Mouse (Mus musculus): Measurements from ENCODE around the gene Ciao2b. TPM values are rescaled to one million over a fixed set of nuclear protein-coding genes. Genes with fewer than 3 reads are reported as not detected.

Gene Ciao2b
- total and polyA plus RNA-seq, 3 experiments: 26.0 to 47.9 (median 44.9) TPM

Other genes with a start within 250 kb of the Ciao2b start
- gene Cmtm4, start 246.2 kb downstream of the Ciao2b start, total RNA-seq (2021): 10 to 100 TPM; 31.1 to 53.2 TPM
- 19.1 and 19.5 TPM in 2 replicates for gene Cmtm4, start 246.2 kb downstream of the Ciao2b start, polyA plus RNA-seq (2012; rRNA removed)
- 100 to 1,000 TPM in 1 of 2 experiments, 10 to 100 TPM in 1; 90.6 to 168 TPM for gene Dync1li2, start 198.9 kb downstream of the Ciao2b start, total RNA-seq (2021)
- 9.5 and 10.5 TPM in 2 replicates for gene Dync1li2, start 198.9 kb downstream of the Ciao2b start, polyA plus RNA-seq (2012; rRNA removed)
- gene Terb1, start 132.1 kb downstream of the Ciao2b start, total RNA-seq (2021): not detected
- gene Terb1, start 132.1 kb downstream of the Ciao2b start, polyA plus RNA-seq (2012; rRNA removed): not detected in 2 replicates
- gene Nae1, start 107.3 kb downstream of the Ciao2b start, total RNA-seq (2021): 10 to 100 TPM; 31.1 to 40.8 TPM
- gene Nae1, start 107.3 kb downstream of the Ciao2b start, polyA plus RNA-seq (2012; rRNA removed): 1.1 and 2.0 TPM in 2 replicates
- gene Car7, start 107.3 kb downstream of the Ciao2b start, total RNA-seq (2021): 1 to 10 TPM; 1.9 to 4.2 TPM
- gene Car7, start 107.3 kb downstream of the Ciao2b start, polyA plus RNA-seq (2012; rRNA removed): 13.4 and 14.5 TPM in 2 replicates
- 10 to 100 TPM; 30.7 to 37.3 TPM for gene Pdp2, start 50.5 kb downstream of the Ciao2b start, total RNA-seq (2021)
- gene Pdp2, start 50.5 kb downstream of the Ciao2b start, polyA plus RNA-seq (2012; rRNA removed): 6.5 and 7.6 TPM in 2 replicates
- not detected for gene Cdh16, start 17.6 kb downstream of the Ciao2b start, total RNA-seq (2021)
- not detected in 2 replicates for gene Cdh16, start 17.6 kb downstream of the Ciao2b start, polyA plus RNA-seq (2012; rRNA removed)
- gene Rrad, start 10.6 kb downstream of the Ciao2b start, total RNA-seq (2021): 10 to 100 TPM in 1 of 2 experiments, 1 to 10 TPM in 1; 3.3 to 14.4 TPM
- 4.1 and 7.4 TPM in 2 replicates for gene Rrad, start 10.6 kb downstream of the Ciao2b start, polyA plus RNA-seq (2012; rRNA removed)
- under 1 TPM in 1 of 2 experiments, not detected in 1; 0.72 TPM for gene Ces2a, start 92.0 kb upstream of the Ciao2b start, total RNA-seq (2021)
- gene Ces2a, start 92.0 kb upstream of the Ciao2b start, polyA plus RNA-seq (2012; rRNA removed): 0.74 TPM in 1 of 2 replicates, not detected in the other
- under 1 TPM; 0.17 TPM for gene Ces2b, start 189.6 kb upstream of the Ciao2b start, total RNA-seq (2021)
- gene Ces2b, start 189.6 kb upstream of the Ciao2b start, polyA plus RNA-seq (2012; rRNA removed): not detected in 2 replicates
- gene Ces2c, start 205.1 kb upstream of the Ciao2b start, total RNA-seq (2021): not detected
- 0.04 TPM in 1 of 2 replicates, not detected in the other for gene Ces2c, start 205.1 kb upstream of the Ciao2b start, polyA plus RNA-seq (2012; rRNA removed)